In the genomic region with DNA sequence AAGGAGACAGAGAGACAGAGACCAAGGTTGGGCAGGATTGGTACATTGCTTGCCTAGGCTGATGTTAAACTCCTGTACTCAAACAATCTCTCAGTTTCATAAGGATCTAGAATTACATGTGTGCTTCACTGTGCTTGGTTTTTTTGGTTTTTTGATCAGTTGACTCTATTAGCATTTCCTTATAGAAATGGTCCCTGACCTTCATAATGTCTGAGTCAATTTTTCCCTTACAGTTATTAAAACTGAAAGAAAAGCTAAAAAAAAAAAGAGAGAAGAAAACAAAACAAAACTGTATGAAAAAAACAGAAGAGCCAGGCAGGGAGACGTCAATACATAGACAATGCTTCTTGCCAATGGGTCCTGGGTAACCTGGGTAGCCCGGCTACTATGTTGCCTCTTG, we compare ENCODE assay signal across 16 mouse cellular contexts.
A peak's percentile ranks its signal among the peaks of the same experiment; 100 is the strongest.
DNase-seq lines count a peak whose midpoint lies in the region; TF ChIP-seq lines count a peak whose summit lies in the region.
"Had no signal": no experiment of that assay in that cellular context is flagged by ENCODE, and none has a peak within 500 bp of the region (broad histone marks: within the 10 kb centered on the region; RNA-seq: fewer than 3 reads in every experiment).

No protein-coding gene starts in this region.

- no peak overlapping the region for H3K9ac ChIP-seq in CH12.LX (ENCODE audit: insufficient read depth, low read depth)

- no peaks in the 10 kb centered on the region for H3K27me3 ChIP-seq in CH12.LX (replicated peaks)
- H3K27me3 ChIP-seq: Patski had no signal

- dilution Hi-C loops in CH12.LX (cut with MboI; ENCODE audit: extremely low pct_ligation_motif_present, extremely low pct_unique_long_range_greater_than_20kb, low sequenced_read_pairs) = no loop called here

- no peak for DNase-seq in CH12.LX (ENCODE audit: extremely low read depth)
- DNase-seq in cerebellum, postnatal 10 days = no peak
- DNase-seq: adrenal gland, adult 2 months; adrenal gland, adult 8-10 months; adrenal gland, postnatal 10 days; adrenal gland, postnatal 14 days; adrenal gland, postnatal 25 days; adrenal gland, postnatal 36 days; B cell, adult 2 months; cerebellum, adult 11 months; cerebellum, adult 11-12 months; cerebellum, adult 18-20 months; cerebellum, adult 2 months; cerebellum, adult 8-10 months had no signal

- TF ChIP-seq POLR2A in CH12.LX (IDR thresholded peaks at IDR 0.05; ENCODE audit: low read depth, low read length) = no peak

- no peak overlapping the region for H3K4me2 ChIP-seq in CH12.LX (ENCODE audit: insufficient read depth, low read depth, poor library complexity, severe bottlenecking)

- in situ Hi-C loops in CH12.LX (cut with MboI; ENCODE audit: low pct_ligation_motif_present, low pct_unique_long_range_greater_than_20kb, low sequenced_read_pairs) = no loop called here

- no peak for TF ChIP-seq CTCF in CH12.LX (conservative IDR thresholded peaks at IDR 0.05 in 1 of 2, IDR thresholded peaks at IDR 0.05 in 1 of 2; ENCODE audit: low read depth in 2 of 2, low read length in 2 of 2)

- H3K79me2 ChIP-seq in CH12.LX (replicated peaks; ENCODE audit: control insufficient read depth, extremely low read depth, insufficient read depth, poor library complexity, severe bottlenecking) = no peaks in the 10 kb centered on the region

- no peak for TF ChIP-seq RAD21 in CH12.LX (IDR thresholded peaks at IDR 0.05; ENCODE audit: low read depth, low read length)

- no peaks in the 10 kb centered on the region for H3K9me3 ChIP-seq in CH12.LX (replicated peaks; ENCODE audit: low read length)
- H3K9me3 ChIP-seq: G1E had no signal

- peaks cover 0 to 7% of the 10 kb centered on the region in 2 experiments; a peak in 3 of 4 replicates for H3K4me1 ChIP-seq in CH12.LX (ENCODE audit: control insufficient read depth in 1 of 2, insufficient read depth in 2 of 2)

- H3K36me3 ChIP-seq in CH12.LX (replicated peaks in 1 of 2; ENCODE audit: control insufficient read depth in 1 of 2, insufficient read depth in 1 of 2, low read length in 1 of 2) = no peaks in the 10 kb centered on the region
- H3K36me3 ChIP-seq: G1E had no signal

- no peak overlapping the region for H3K27ac ChIP-seq in CH12.LX (ENCODE audit: insufficient read depth, low read depth)

- no peak overlapping the region for H3K4me3 ChIP-seq in CH12.LX (replicated peaks in 1 of 3; ENCODE audit: low read depth in 2 of 3, low read length in 2 of 3, poor library complexity in 1 of 3)

- peak; percentile 45; the same call in 1 of the 2 replicates for TF ChIP-seq EP300 in CH12.LX (IDR thresholded peaks at IDR 0.05; ENCODE audit: low read length)

TF ChIP-seq in CH12.LX, 34 proteins besides CTCF, POLR2A, EP300 and RAD21:
- peak; percentile 54; the same call in 1 of the 2 replicates for TF ChIP-seq JUN (IDR thresholded peaks at IDR 0.05; ENCODE audit: insufficient read depth, low read depth, low read length)
- no peak for TF ChIP-seq POLR2AphosphoS2 (IDR thresholded peaks at IDR 0.05; ENCODE audit: low read depth, low read length)
- peak; percentile 77 for TF ChIP-seq JUND (conservative IDR thresholded peaks at IDR 0.05; ENCODE audit: low read depth, low read length)
- no peak for TF ChIP-seq USF2 (conservative IDR thresholded peaks at IDR 0.05; ENCODE audit: low read depth, low read length)
- TF ChIP-seq ZNF384 (IDR thresholded peaks at IDR 0.05; ENCODE audit: low read depth, low read length) = peak; percentile 82
- TF ChIP-seq USF1 (IDR thresholded peaks at IDR 0.05; ENCODE audit: low read depth, low read length) = no peak
TF ChIP-seq in CH12.LX: peak in this region for 3.
